Mouse (Mus musculus): Measurements from ENCODE around the gene Tnfrsf14. TPM values are rescaled to one million over a fixed set of nuclear protein-coding genes. Genes with fewer than 3 reads are reported as not detected.

Gene Tnfrsf14
- total RNA-seq (2012; rRNA removed): 0.53 and 0.85 TPM in 2 replicates

DNA sequence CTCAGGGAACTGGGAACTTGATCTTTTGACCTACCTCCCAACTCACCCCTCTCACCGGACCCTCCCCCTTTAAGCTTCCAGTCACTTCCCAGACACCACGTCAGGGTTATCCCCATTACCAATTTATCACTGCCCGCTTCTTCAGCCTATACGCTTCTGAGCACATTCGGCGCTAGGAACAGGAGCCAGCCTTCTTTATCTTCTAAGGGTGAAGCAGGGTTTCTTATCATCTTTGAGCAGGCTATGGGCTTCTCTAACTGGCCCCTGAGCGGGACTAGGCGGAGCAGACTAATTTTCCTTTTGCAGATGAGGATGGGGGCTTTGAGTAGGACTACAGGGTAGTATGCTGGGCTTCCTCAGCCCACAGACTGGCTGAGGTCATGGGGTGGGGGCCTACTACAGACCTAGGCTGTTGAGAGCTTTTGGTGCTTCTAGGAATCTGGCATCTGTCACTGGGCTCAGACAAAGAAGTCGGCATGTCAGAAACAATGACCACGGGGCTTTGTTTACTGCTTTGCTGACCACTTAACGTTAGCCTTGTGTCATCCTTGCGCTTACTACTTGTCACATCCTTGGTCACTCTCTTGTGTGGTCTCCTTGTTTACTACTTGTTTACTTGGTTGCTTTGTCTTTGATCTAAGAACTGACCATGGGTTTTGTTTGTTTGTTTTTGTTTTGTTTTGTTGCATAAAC is at the start of gene Tnfrsf14:
Gene Tnfrsf14 (minus strand): TSS at position 169 of the 693 bp plus-strand sequence.
- Histone ChIP-seq H3K36me3 (ENCODE audit: control insufficient read depth, insufficient read depth, low read length, poor library complexity, severe bottlenecking) (no peaks in the 10 kb centered on the region), H3K27ac (ENCODE audit: insufficient read depth, low read depth, low read length, poor library complexity, severe bottlenecking) (no peak within 1 kb of the TSS), H3K9ac (ENCODE audit: insufficient read depth, low read depth, low read length, poor library complexity, severe bottlenecking) (no peak within 1 kb of the TSS), H3K4me1 (ENCODE audit: control insufficient read depth in 2 of 2, insufficient read depth in 2 of 2, low read length in 2 of 2, poor library complexity in 1 of 2) (peaks cover 0 to 4% of the 10 kb centered on the region in 2 experiments; a peak in 1 of 4 replicates), H3K4me3 (ENCODE audit: insufficient read depth in 1 of 2, low read depth in 1 of 2, low read length in 2 of 2, poor library complexity in 1 of 2, severe bottlenecking in 1 of 2) (no peak within 1 kb of the TSS), H3K9me3 (ENCODE audit: control insufficient read depth, insufficient read depth, low read depth, low read length) (no peaks in the 10 kb centered on the region)
- in situ Hi-C loops (cut with MboI; ENCODE audit: low sequenced_read_pairs in 2 of 2, unreplicated experiment in 2 of 2): no loop called here
- TF ChIP-seq MAFK (IDR thresholded peaks at IDR 0.05; ENCODE audit: insufficient read depth, low read depth, low read length): no peak
- no peak for TF ChIP-seq HCFC1 (IDR thresholded peaks at IDR 0.05; ENCODE audit: borderline replicate concordance, insufficient read depth, low read length)
- no peak for TF ChIP-seq CHD2 (IDR thresholded peaks at IDR 0.05; ENCODE audit: low read depth, low read length)
- no peak for TF ChIP-seq ZNF384 (IDR thresholded peaks at IDR 0.05; ENCODE audit: low read depth, low read length)
- TF ChIP-seq ZC3H11A (IDR thresholded peaks at IDR 0.05; ENCODE audit: borderline replicate concordance, low read depth, low read length): no peak
- DNase-seq (ENCODE audit: low read depth, low spot score): no peak

DNA sequence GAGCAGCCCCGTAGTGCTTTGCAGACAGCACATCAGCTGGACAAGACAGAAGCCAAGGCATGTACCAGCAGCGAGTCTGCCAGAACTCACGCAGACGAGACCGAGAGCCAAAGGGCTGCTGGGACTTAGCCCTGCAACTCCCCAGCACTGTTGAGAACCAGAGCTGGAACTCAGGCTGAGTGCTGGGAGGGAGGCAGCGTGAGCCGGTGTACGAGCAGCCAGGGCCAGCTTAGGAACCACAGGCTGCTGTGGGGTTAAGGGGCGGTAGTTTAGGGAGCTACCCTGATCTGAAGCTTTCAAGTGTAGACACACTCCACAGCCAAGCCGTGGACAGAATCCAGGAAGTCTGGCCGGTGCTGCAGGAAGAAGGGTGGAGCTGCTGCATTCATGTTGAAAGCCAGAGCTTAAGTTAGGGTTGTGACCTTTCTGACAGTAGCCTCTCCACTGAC is 45.8 kb upstream of the Tnfrsf14 start:
- TF ChIP-seq CHD2 (IDR thresholded peaks at IDR 0.05; ENCODE audit: low read depth, low read length): no peak
- no peak for TF ChIP-seq ZC3H11A (IDR thresholded peaks at IDR 0.05; ENCODE audit: borderline replicate concordance, low read depth, low read length)
- TF ChIP-seq HCFC1 (IDR thresholded peaks at IDR 0.05; ENCODE audit: borderline replicate concordance, insufficient read depth, low read length): no peak
- no peak for TF ChIP-seq ZNF384 (IDR thresholded peaks at IDR 0.05; ENCODE audit: low read depth, low read length)
- TF ChIP-seq MAFK (IDR thresholded peaks at IDR 0.05; ENCODE audit: insufficient read depth, low read depth, low read length): no peak
- Histone ChIP-seq H3K4me3 (ENCODE audit: insufficient read depth in 1 of 2, low read depth in 1 of 2, low read length in 2 of 2, poor library complexity in 1 of 2, severe bottlenecking in 1 of 2) (no peak overlapping the region), H3K36me3 (ENCODE audit: control insufficient read depth, insufficient read depth, low read length, poor library complexity, severe bottlenecking) (peaks cover 97% of the 10 kb centered on the region), H3K4me1 (ENCODE audit: control insufficient read depth in 2 of 2, insufficient read depth in 2 of 2, low read length in 2 of 2, poor library complexity in 1 of 2) (no peaks in the 10 kb centered on the region; a peak in 1 of 4 replicates), H3K9me3 (ENCODE audit: control insufficient read depth, insufficient read depth, low read depth, low read length) (0 out of 2 replicates have a peak, but pooled peaks cover 2% of the 10 kb centered on the region), H3K27ac (ENCODE audit: insufficient read depth, low read depth, low read length, poor library complexity, severe bottlenecking) (no peak overlapping the region), H3K9ac (ENCODE audit: insufficient read depth, low read depth, low read length, poor library complexity, severe bottlenecking) (no peak overlapping the region)
- in situ Hi-C loops (cut with MboI; ENCODE audit: low sequenced_read_pairs in 2 of 2, unreplicated experiment in 2 of 2): no loop called here
- DNase-seq (ENCODE audit: low read depth, low spot score): no peak

DNA sequence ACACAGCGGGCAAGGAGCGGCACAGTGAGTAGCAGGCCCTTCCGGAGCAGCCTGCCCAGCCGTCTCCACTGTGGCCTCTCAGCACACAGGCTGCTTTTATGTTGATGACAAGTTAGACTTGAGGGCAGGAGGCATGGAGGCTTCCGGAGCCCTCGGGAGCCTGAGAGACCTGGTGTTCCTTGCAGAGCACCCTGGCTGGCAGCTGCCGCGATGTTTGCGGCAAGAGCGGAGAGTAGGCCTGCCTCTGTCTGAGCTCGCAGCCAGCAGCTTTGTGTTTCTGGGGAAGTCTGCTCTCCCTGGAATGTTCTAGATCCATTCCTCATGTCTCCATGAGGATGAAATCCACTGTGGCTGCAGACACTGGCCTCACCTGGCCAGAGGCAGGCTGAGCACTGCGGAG is 44.2 kb upstream of the Tnfrsf14 start:
- Histone ChIP-seq H3K9ac (ENCODE audit: insufficient read depth, low read depth, low read length, poor library complexity, severe bottlenecking) (no peak overlapping the region), H3K9me3 (ENCODE audit: control insufficient read depth, insufficient read depth, low read depth, low read length) (0 out of 2 replicates have a peak, but pooled peaks cover 2% of the 10 kb centered on the region), H3K27ac (ENCODE audit: insufficient read depth, low read depth, low read length, poor library complexity, severe bottlenecking) (no peak overlapping the region), H3K4me3 (ENCODE audit: insufficient read depth in 1 of 2, low read depth in 1 of 2, low read length in 2 of 2, poor library complexity in 1 of 2, severe bottlenecking in 1 of 2) (no peak overlapping the region), H3K4me1 (ENCODE audit: control insufficient read depth in 2 of 2, insufficient read depth in 2 of 2, low read length in 2 of 2, poor library complexity in 1 of 2) (no peaks in the 10 kb centered on the region; a peak in 1 of 4 replicates), H3K36me3 (ENCODE audit: control insufficient read depth, insufficient read depth, low read length, poor library complexity, severe bottlenecking) (peaks cover 87% of the 10 kb centered on the region)
- DNase-seq (ENCODE audit: low read depth, low spot score): no peak
- in situ Hi-C loops (cut with MboI; ENCODE audit: low sequenced_read_pairs in 2 of 2, unreplicated experiment in 2 of 2): no loop called here
- no peak for TF ChIP-seq MAFK (IDR thresholded peaks at IDR 0.05; ENCODE audit: insufficient read depth, low read depth, low read length)
- TF ChIP-seq ZNF384 (IDR thresholded peaks at IDR 0.05; ENCODE audit: low read depth, low read length): no peak
- no peak for TF ChIP-seq HCFC1 (IDR thresholded peaks at IDR 0.05; ENCODE audit: borderline replicate concordance, insufficient read depth, low read length)
- TF ChIP-seq ZC3H11A (IDR thresholded peaks at IDR 0.05; ENCODE audit: borderline replicate concordance, low read depth, low read length): no peak
- TF ChIP-seq CHD2 (IDR thresholded peaks at IDR 0.05; ENCODE audit: low read depth, low read length): no peak

DNA sequence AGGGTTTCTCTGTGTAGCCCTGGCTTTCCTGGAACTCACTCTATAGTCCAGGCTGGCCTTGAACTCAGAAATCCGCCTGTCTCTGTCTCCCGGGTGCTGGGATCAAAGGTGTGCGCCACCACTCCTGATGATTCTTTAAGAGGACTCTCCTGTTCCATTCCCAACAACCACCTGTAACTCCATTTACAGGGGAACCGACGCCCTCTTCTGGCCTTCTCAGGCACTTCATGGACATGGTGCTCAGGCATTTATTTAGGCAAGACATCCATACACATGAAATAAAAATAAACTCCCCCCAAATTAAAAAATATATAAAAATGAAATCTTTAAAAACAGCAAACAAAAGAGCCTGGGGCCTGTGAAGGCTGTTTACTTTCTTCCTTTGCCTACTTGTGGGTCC is 38.8 kb upstream of the Tnfrsf14 start:
- DNase-seq (ENCODE audit: low read depth, low spot score): no peak
- TF ChIP-seq MAFK (IDR thresholded peaks at IDR 0.05; ENCODE audit: insufficient read depth, low read depth, low read length) (no peak), ZNF384 (IDR thresholded peaks at IDR 0.05; ENCODE audit: low read depth, low read length) (0 out of 2 replicates have a peak, but pooled peaks have one; percentile 35)
- in situ Hi-C loops (cut with MboI; ENCODE audit: low sequenced_read_pairs in 2 of 2, unreplicated experiment in 2 of 2): no loop called here
- Histone ChIP-seq H3K9me3 (ENCODE audit: control insufficient read depth, insufficient read depth, low read depth, low read length) (0 out of 2 replicates have a peak, but pooled peaks cover 2% of the 10 kb centered on the region), H3K4me1 (ENCODE audit: control insufficient read depth in 2 of 2, insufficient read depth in 2 of 2, low read length in 2 of 2, poor library complexity in 1 of 2) (no peaks in the 10 kb centered on the region), H3K9ac (ENCODE audit: insufficient read depth, low read depth, low read length, poor library complexity, severe bottlenecking) (no peak overlapping the region), H3K27ac (ENCODE audit: insufficient read depth, low read depth, low read length, poor library complexity, severe bottlenecking) (no peak overlapping the region), H3K36me3 (ENCODE audit: control insufficient read depth, insufficient read depth, low read length, poor library complexity, severe bottlenecking) (peaks cover 41% of the 10 kb centered on the region), H3K4me3 (ENCODE audit: insufficient read depth in 1 of 2, low read depth in 1 of 2, low read length in 2 of 2, poor library complexity in 1 of 2, severe bottlenecking in 1 of 2) (no peak overlapping the region)

Data from ES-E14 (cell line).